Mouse (Mus musculus): ENCODE measurements at regions not wholly inside any gene's neighbourhood (a gene's known extent, or its start where the extent isn't known, plus 50 kb on each side); places are given as distances from the start of the nearest gene placed in this dataset.

DNA sequence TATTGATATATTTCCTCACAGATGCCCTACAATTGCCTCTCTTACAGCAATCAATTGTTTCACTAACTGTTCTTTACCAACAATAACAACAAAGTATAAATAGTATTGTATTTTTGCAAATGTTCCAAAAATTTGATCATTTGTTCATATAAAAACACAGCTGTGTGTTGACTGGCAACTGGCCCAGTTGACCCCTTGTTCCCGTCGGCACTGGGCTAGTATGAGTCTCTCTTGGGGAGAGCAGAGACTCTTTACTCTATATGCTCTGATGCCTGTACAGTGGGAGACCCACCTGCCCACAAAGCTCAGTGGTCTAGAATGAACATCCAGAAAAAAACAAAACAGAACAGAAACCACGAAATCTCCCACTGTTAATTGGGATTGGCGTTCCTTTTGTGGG is 86.4 kb upstream of the Spef2 start:
- DNase-seq (ENCODE audit: extremely low read depth), result no peak
- Histone ChIP-seq H3K4me1 (ENCODE audit: control insufficient read depth in 1 of 2, insufficient read depth in 2 of 2) (no peaks in the 10 kb centered on the region), H3K27ac (ENCODE audit: insufficient read depth, low read depth) (no peak overlapping the region), H3K36me3 (replicated peaks in 1 of 2; ENCODE audit: control insufficient read depth in 1 of 2, insufficient read depth in 1 of 2, low read length in 1 of 2) (no peaks in the 10 kb centered on the region), H3K4me3 (replicated peaks in 1 of 3; ENCODE audit: low read depth in 2 of 3, low read length in 2 of 3, poor library complexity in 1 of 3) (no peak overlapping the region), H3K79me2 (replicated peaks; ENCODE audit: control insufficient read depth, extremely low read depth, insufficient read depth, poor library complexity, severe bottlenecking) (no peaks in the 10 kb centered on the region), H3K27me3 (replicated peaks) (no peaks in the 10 kb centered on the region), H3K9ac (ENCODE audit: insufficient read depth, low read depth) (no peak overlapping the region), H3K4me2 (ENCODE audit: insufficient read depth, low read depth, poor library complexity, severe bottlenecking) (no peak overlapping the region), H3K9me3 (replicated peaks; ENCODE audit: low read length) (no peaks in the 10 kb centered on the region)
- dilution Hi-C loops (cut with MboI; ENCODE audit: extremely low pct_ligation_motif_present, extremely low pct_unique_long_range_greater_than_20kb, low sequenced_read_pairs), result no loop called here
- in situ Hi-C loops (cut with MboI; ENCODE audit: low pct_ligation_motif_present, low pct_unique_long_range_greater_than_20kb, low sequenced_read_pairs), result no loop called here
- TF ChIP-seq CHD1 (IDR thresholded peaks at IDR 0.05; ENCODE audit: low read depth, low read length) (no peak), ETS1 (conservative IDR thresholded peaks at IDR 0.05; ENCODE audit: low read depth, low read length) (no peak), ZNF384 (IDR thresholded peaks at IDR 0.05; ENCODE audit: low read depth, low read length) (no peak), MEF2A (IDR thresholded peaks at IDR 0.05; ENCODE audit: borderline replicate concordance, low read depth, low read length) (no peak), SIN3A (IDR thresholded peaks at IDR 0.05; ENCODE audit: low read length) (no peak), MAFK (IDR thresholded peaks at IDR 0.05; ENCODE audit: insufficient replicate concordance, low read length) (no peak), BHLHE40 (IDR thresholded peaks at IDR 0.05; ENCODE audit: low read depth, low read length) (no peak), HCFC1 (IDR thresholded peaks at IDR 0.05; ENCODE audit: low read depth, low read length) (no peak), SMC3 (IDR thresholded peaks at IDR 0.05; ENCODE audit: low read depth, low read length) (no peak), USF1 (IDR thresholded peaks at IDR 0.05; ENCODE audit: low read depth, low read length) (no peak), CHD2 (IDR thresholded peaks at IDR 0.05; ENCODE audit: low read length) (no peak), JUND (conservative IDR thresholded peaks at IDR 0.05; ENCODE audit: low read depth, low read length) (no peak), CTCF (conservative IDR thresholded peaks at IDR 0.05 in 1 of 2, IDR thresholded peaks at IDR 0.05 in 1 of 2; ENCODE audit: low read depth in 2 of 2, low read length in 2 of 2) (no peak)

DNA sequence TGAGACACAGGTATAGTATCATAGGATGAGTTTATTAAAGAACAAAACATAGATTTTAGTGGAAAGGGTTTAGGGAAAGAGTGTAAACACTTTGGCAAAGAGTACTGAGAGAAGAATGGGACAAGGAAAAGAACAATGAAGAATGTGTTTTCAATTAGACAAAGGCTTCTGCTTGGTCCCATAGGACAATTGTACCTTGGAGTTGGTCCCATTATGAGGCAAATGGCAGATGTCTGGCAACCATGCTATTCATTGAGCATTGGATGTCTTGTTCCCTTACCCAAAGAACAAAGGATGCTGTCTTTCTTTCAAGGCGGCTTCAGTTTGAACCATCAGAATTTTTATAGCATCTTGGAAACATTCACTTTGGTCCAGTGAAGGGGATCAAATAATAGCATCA is 55.8 kb upstream of the Spef2 start:
- TF ChIP-seq POLR2A (IDR thresholded peaks at IDR 0.05; ENCODE audit: low read depth, low read length), result no peak
- no peak for TF ChIP-seq UBTF (IDR thresholded peaks at IDR 0.05; ENCODE audit: low read depth, low read length)
- TF ChIP-seq JUN (IDR thresholded peaks at IDR 0.05; ENCODE audit: insufficient read depth, low read depth, low read length), result no peak
- no peak for TF ChIP-seq HCFC1 (IDR thresholded peaks at IDR 0.05; ENCODE audit: low read depth, low read length)
- no peak for TF ChIP-seq MAFK (IDR thresholded peaks at IDR 0.05; ENCODE audit: insufficient replicate concordance, low read length)
- TF ChIP-seq E2F4 (IDR thresholded peaks at IDR 0.05; ENCODE audit: insufficient replicate concordance, low read depth, low read length), result no peak
- no peak for TF ChIP-seq NELFE (IDR thresholded peaks at IDR 0.05; ENCODE audit: low read depth, low read length)
- TF ChIP-seq MYC (IDR thresholded peaks at IDR 0.05; ENCODE audit: low read depth, low read length), result no peak
- no peak for TF ChIP-seq ZNF384 (IDR thresholded peaks at IDR 0.05; ENCODE audit: low read depth, low read length)
- no peak for TF ChIP-seq CTCF (conservative IDR thresholded peaks at IDR 0.05 in 1 of 2, IDR thresholded peaks at IDR 0.05 in 1 of 2; ENCODE audit: low read depth in 2 of 2, low read length in 2 of 2)
- TF ChIP-seq SMC3 (IDR thresholded peaks at IDR 0.05; ENCODE audit: low read depth, low read length), result no peak
- dilution Hi-C loops (cut with MboI; ENCODE audit: extremely low pct_ligation_motif_present, extremely low pct_unique_long_range_greater_than_20kb, low sequenced_read_pairs) (no loop called here), in situ Hi-C loops (cut with MboI; ENCODE audit: low pct_ligation_motif_present, low pct_unique_long_range_greater_than_20kb, low sequenced_read_pairs) (no loop called here)
- Histone ChIP-seq H3K36me3 (replicated peaks in 1 of 2; ENCODE audit: control insufficient read depth in 1 of 2, insufficient read depth in 1 of 2, low read length in 1 of 2) (no peaks in the 10 kb centered on the region), H3K9me3 (replicated peaks; ENCODE audit: low read length) (no peaks in the 10 kb centered on the region), H3K27me3 (replicated peaks) (no peaks in the 10 kb centered on the region), H3K4me2 (ENCODE audit: insufficient read depth, low read depth, poor library complexity, severe bottlenecking) (no peak overlapping the region), H3K79me2 (replicated peaks; ENCODE audit: control insufficient read depth, extremely low read depth, insufficient read depth, poor library complexity, severe bottlenecking) (no peaks in the 10 kb centered on the region), H3K4me3 (replicated peaks in 1 of 3; ENCODE audit: low read depth in 2 of 3, low read length in 2 of 3, poor library complexity in 1 of 3) (no peak overlapping the region), H3K4me1 (ENCODE audit: control insufficient read depth in 1 of 2, insufficient read depth in 2 of 2) (no peaks in the 10 kb centered on the region), H3K27ac (ENCODE audit: insufficient read depth, low read depth) (no peak overlapping the region), H3K9ac (ENCODE audit: insufficient read depth, low read depth) (no peak overlapping the region)
- DNase-seq (ENCODE audit: extremely low read depth), result no peak

Measured in CH12.LX (cell line).